Mouse (Mus musculus): ENCODE results near the gene Dmgdh. TPM values are rescaled to one million over a fixed set of nuclear protein-coding genes. Genes with fewer than 3 reads are reported as not detected.

Gene Dmgdh
- polyA plus RNA-seq (2014; fragmentation: Nextera tagmentation; extraction: Ambion mirVana), result 0.07 TPM in 2 replicates

GRCm38 (mm10) chr13:93674131-93674561 lies at the start of gene Dmgdh, which contains the start of gene Bhmt2:
Gene Dmgdh (plus strand): TSS chr13:93674433.
Gene Bhmt2 (minus strand): TSS chr13:93674302.
- ATAC-seq (ENCODE audit: low read depth) (no peak), DNase-seq (ENCODE audit: low spot score) (no peak)
- H3K9me3 ChIP-seq (ENCODE audit: control insufficient read depth, low read length), result no peaks in the 10 kb centered on the region
- WGBS, result 14% methylated on average over 28 of the region's 31 CpGs
- no peaks in the 10 kb centered on the region for H3K4me1 ChIP-seq (ENCODE audit: control insufficient read depth, insufficient read depth, low read length)
- H3K4me3 ChIP-seq (ENCODE audit: low read depth, low read length), result peak within 1 kb of the TSS; percentile 24
- peaks cover 13% of the 10 kb centered on the region; the same call in 1 of the 2 replicates for H3K27me3 ChIP-seq (replicated peaks; ENCODE audit: control insufficient read depth, insufficient read depth, low read length)
- H3K27ac ChIP-seq (replicated peaks; ENCODE audit: low read depth, low read length), result no peak within 1 kb of the TSS
- no peak within 1 kb of the TSS for H3K9ac ChIP-seq (ENCODE audit: low read depth, low read length)
- H3K36me3 ChIP-seq (ENCODE audit: control insufficient read depth, insufficient read depth, low read length), result no peaks in the 10 kb centered on the region
- peak within 1 kb of the TSS; percentile 45 for H3K4me2 ChIP-seq (ENCODE audit: low read depth, low read length)

GRCm38 (mm10) chr13:93628861-93629260 lies 45.4 kb upstream of the Dmgdh start:
- ATAC-seq (ENCODE audit: low read depth), result no peak

DNA sequence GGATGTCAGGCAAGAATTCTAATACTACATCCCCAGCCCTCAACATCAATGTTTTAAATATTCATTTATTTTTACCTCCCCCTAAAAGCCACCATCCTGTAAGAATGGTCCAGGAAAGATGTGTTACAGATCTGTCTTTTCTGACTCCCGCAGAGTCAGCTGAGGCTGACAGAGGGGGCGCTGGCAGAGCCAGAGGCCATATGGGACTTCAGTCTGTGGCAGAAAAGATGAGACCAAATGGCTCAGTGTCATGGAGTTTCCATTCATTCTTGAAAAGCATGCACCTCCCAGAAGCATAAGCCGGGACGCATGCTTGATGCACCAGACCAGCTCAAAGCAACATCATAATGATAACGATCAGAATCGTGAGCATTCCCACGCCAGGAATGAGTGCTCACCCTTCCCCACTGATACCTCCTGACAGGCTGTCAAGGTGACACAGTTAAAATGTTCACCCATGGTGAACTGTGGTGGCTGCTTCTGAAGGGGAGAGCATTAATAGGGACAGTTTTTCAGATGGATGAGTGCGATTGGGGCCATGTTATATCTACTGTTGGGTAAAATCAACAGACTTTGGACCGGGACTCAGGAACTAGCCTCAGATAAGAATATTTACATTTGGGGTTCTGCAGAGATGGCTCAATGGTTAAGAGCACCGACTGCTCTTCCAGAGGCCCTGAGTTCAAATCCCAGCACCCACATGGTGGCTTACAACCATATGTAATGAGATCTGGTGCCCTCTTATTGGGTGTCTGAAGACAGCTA lies 43.1 kb upstream of the Dmgdh start:
- no peaks in the 10 kb centered on the region for H3K4me1 ChIP-seq (ENCODE audit: control insufficient read depth, insufficient read depth, low read length)
- no peaks in the 10 kb centered on the region for H3K9me3 ChIP-seq (ENCODE audit: control insufficient read depth, low read length)
- no peaks in the 10 kb centered on the region for H3K27me3 ChIP-seq (replicated peaks; ENCODE audit: control insufficient read depth, insufficient read depth, low read length)
- WGBS, result 86% methylated on average over 10 of the region's 10 CpGs
- H3K4me3 ChIP-seq (ENCODE audit: low read depth, low read length), result no peak overlapping the region
- H3K27ac ChIP-seq (replicated peaks; ENCODE audit: low read depth, low read length), result no peak overlapping the region
- DNase-seq (ENCODE audit: low spot score) (no peak), ATAC-seq (ENCODE audit: low read depth) (no peak)
- no peak overlapping the region for H3K4me2 ChIP-seq (ENCODE audit: low read depth, low read length)
- no peaks in the 10 kb centered on the region for H3K36me3 ChIP-seq (ENCODE audit: control insufficient read depth, insufficient read depth, low read length)
- H3K9ac ChIP-seq (ENCODE audit: low read depth, low read length), result no peak overlapping the region

More at GRCm38 (mm10) chr13:93628861-93629260, 45.4 kb upstream of the Dmgdh start:
- H3K36me3 ChIP-seq (ENCODE audit: control insufficient read depth, insufficient read depth, low read length), result no peaks in the 10 kb centered on the region
- H3K9me3 ChIP-seq (ENCODE audit: control insufficient read depth, low read length), result no peaks in the 10 kb centered on the region
- H3K4me3 ChIP-seq (ENCODE audit: low read depth, low read length), result no peak overlapping the region
- H3K27ac ChIP-seq (replicated peaks; ENCODE audit: low read depth, low read length), result no peak overlapping the region
- no peaks in the 10 kb centered on the region for H3K27me3 ChIP-seq (replicated peaks; ENCODE audit: control insufficient read depth, insufficient read depth, low read length)
- no peak for DNase-seq (ENCODE audit: low spot score)
- WGBS, result 17% methylated on average over 6 of the region's 6 CpGs
- H3K4me2 ChIP-seq (ENCODE audit: low read depth, low read length), result no peak overlapping the region
- H3K9ac ChIP-seq (ENCODE audit: low read depth, low read length), result no peak overlapping the region
- no peaks in the 10 kb centered on the region for H3K4me1 ChIP-seq (ENCODE audit: control insufficient read depth, insufficient read depth, low read length)

- Histone ChIP-seq H3K27me3 (replicated peaks; ENCODE audit: control insufficient read depth, insufficient read depth, low read length) (no peaks in the 10 kb centered on the region), H3K4me2 (ENCODE audit: low read depth, low read length) (no peak overlapping the region), H3K36me3 (ENCODE audit: control insufficient read depth, insufficient read depth, low read length) (no peaks in the 10 kb centered on the region), H3K27ac (replicated peaks; ENCODE audit: low read depth, low read length) (no peak overlapping the region), H3K4me1 (ENCODE audit: control insufficient read depth, insufficient read depth, low read length) (no peaks in the 10 kb centered on the region), H3K4me3 (ENCODE audit: low read depth, low read length) (no peak overlapping the region), H3K9ac (ENCODE audit: low read depth, low read length) (no peak overlapping the region), H3K9me3 (ENCODE audit: control insufficient read depth, low read length) (no peaks in the 10 kb centered on the region)
- no peak for ATAC-seq (ENCODE audit: low read depth)
- WGBS, result 82% methylated on average over 5 of the region's 5 CpGs
- no peak for DNase-seq (ENCODE audit: low spot score)
Observed at GRCm38 (mm10) chr13:93632927-93633326, 41.3 kb upstream of the Dmgdh start.

- DNase-seq (ENCODE audit: low spot score) (no peak), ATAC-seq (ENCODE audit: low read depth) (no peak)
- Histone ChIP-seq H3K4me3 (ENCODE audit: low read depth, low read length) (no peak overlapping the region), H3K9me3 (ENCODE audit: control insufficient read depth, low read length) (no peaks in the 10 kb centered on the region), H3K4me1 (ENCODE audit: control insufficient read depth, insufficient read depth, low read length) (no peaks in the 10 kb centered on the region), H3K27ac (replicated peaks; ENCODE audit: low read depth, low read length) (no peak overlapping the region), H3K27me3 (replicated peaks; ENCODE audit: control insufficient read depth, insufficient read depth, low read length) (no peaks in the 10 kb centered on the region), H3K36me3 (ENCODE audit: control insufficient read depth, insufficient read depth, low read length) (no peaks in the 10 kb centered on the region), H3K9ac (ENCODE audit: low read depth, low read length) (no peak overlapping the region), H3K4me2 (ENCODE audit: low read depth, low read length) (no peak overlapping the region)
- 74% methylated on average over 1 of the region's 1 CpGs for WGBS
Observed at GRCm38 (mm10) chr13:93636561-93636960, 37.7 kb upstream of the Dmgdh start.

- no peak within 1 kb of the TSS for H3K27ac ChIP-seq (replicated peaks; ENCODE audit: low read depth, low read length)
- no peaks in the 10 kb centered on the region for H3K9me3 ChIP-seq (ENCODE audit: control insufficient read depth, low read length)
- H3K36me3 ChIP-seq (ENCODE audit: control insufficient read depth, insufficient read depth, low read length), result no peaks in the 10 kb centered on the region
- no peak within 1 kb of the TSS for H3K4me2 ChIP-seq (ENCODE audit: low read depth, low read length)
- H3K27me3 ChIP-seq (replicated peaks; ENCODE audit: control insufficient read depth, insufficient read depth, low read length), result no peaks in the 10 kb centered on the region
- no peak for DNase-seq (ENCODE audit: low spot score)
- H3K4me3 ChIP-seq (ENCODE audit: low read depth, low read length), result no peak within 1 kb of the TSS
- no peak for ATAC-seq (ENCODE audit: low read depth)
- H3K9ac ChIP-seq (ENCODE audit: low read depth, low read length), result no peak within 1 kb of the TSS
- no peaks in the 10 kb centered on the region for H3K4me1 ChIP-seq (ENCODE audit: control insufficient read depth, insufficient read depth, low read length)
- WGBS, result 67% methylated on average over 19 of the region's 19 CpGs
Observed at GRCm38 (mm10) chr13:93637282-93638245, 36.7 kb upstream of the Dmgdh start, which contains the start of gene Bhmt. Gene Bhmt (minus strand): TSS chr13:93637961.

DNA sequence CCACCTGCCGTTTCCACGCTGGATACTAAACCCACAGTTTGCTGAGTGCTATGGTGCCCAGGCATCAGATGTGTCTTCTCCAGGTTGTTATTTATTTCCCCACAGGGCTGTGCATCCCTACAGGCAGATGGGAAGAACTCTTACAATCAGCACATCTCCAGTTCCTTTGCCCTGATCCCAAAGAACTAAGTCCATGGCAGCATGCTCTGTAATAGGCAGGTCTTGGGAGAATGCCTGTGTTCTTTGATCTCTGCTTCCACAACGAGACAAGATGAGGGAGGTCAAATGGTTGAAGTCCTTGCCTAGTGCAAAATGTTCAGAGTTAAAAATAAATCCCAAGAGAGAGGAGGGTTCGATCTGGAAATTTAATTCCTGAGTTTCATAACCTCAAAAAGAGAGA lies 34.6 kb upstream of the Dmgdh start:
- no peak for ATAC-seq (ENCODE audit: low read depth)
- no peak overlapping the region for H3K27ac ChIP-seq (replicated peaks; ENCODE audit: low read depth, low read length)
- 54% methylated on average over 4 of the region's 4 CpGs for WGBS

GRCm38 (mm10) chr13:93648387-93649130 lies 25.7 kb upstream of the Dmgdh start:
- no peak for ATAC-seq (ENCODE audit: low read depth)
- Histone ChIP-seq H3K27ac (replicated peaks; ENCODE audit: low read depth, low read length) (no peak overlapping the region), H3K9ac (ENCODE audit: low read depth, low read length) (no peak overlapping the region), H3K36me3 (ENCODE audit: control insufficient read depth, insufficient read depth, low read length) (no peaks in the 10 kb centered on the region), H3K4me1 (ENCODE audit: control insufficient read depth, insufficient read depth, low read length) (no peaks in the 10 kb centered on the region), H3K4me2 (ENCODE audit: low read depth, low read length) (no peak overlapping the region), H3K4me3 (ENCODE audit: low read depth, low read length) (no peak overlapping the region), H3K27me3 (replicated peaks; ENCODE audit: control insufficient read depth, insufficient read depth, low read length) (no peaks in the 10 kb centered on the region), H3K9me3 (ENCODE audit: control insufficient read depth, low read length) (no peaks in the 10 kb centered on the region)
- DNase-seq (ENCODE audit: low spot score), result no peak
- WGBS, result 83% methylated on average over 7 of the region's 7 CpGs

More for the DNA sequence above, 34.6 kb upstream of the Dmgdh start:
- no peaks in the 10 kb centered on the region for H3K9me3 ChIP-seq (ENCODE audit: control insufficient read depth, low read length)
- no peak overlapping the region for H3K4me2 ChIP-seq (ENCODE audit: low read depth, low read length)
- no peaks in the 10 kb centered on the region for H3K36me3 ChIP-seq (ENCODE audit: control insufficient read depth, insufficient read depth, low read length)
- DNase-seq (ENCODE audit: low spot score), result no peak
- H3K4me1 ChIP-seq (ENCODE audit: control insufficient read depth, insufficient read depth, low read length), result no peaks in the 10 kb centered on the region
- no peak overlapping the region for H3K9ac ChIP-seq (ENCODE audit: low read depth, low read length)
- no peaks in the 10 kb centered on the region for H3K27me3 ChIP-seq (replicated peaks; ENCODE audit: control insufficient read depth, insufficient read depth, low read length)
- no peak overlapping the region for H3K4me3 ChIP-seq (ENCODE audit: low read depth, low read length)
